Mouse (Mus musculus): ENCODE data around the gene Lcp1. TPM values are rescaled to one million over a fixed set of nuclear protein-coding genes. Genes with fewer than 3 reads are reported as not detected.

Lcp1 gene
- polyA plus RNA-seq, 1 experiment from 2014 or later, result 74.8 TPM

DNA sequence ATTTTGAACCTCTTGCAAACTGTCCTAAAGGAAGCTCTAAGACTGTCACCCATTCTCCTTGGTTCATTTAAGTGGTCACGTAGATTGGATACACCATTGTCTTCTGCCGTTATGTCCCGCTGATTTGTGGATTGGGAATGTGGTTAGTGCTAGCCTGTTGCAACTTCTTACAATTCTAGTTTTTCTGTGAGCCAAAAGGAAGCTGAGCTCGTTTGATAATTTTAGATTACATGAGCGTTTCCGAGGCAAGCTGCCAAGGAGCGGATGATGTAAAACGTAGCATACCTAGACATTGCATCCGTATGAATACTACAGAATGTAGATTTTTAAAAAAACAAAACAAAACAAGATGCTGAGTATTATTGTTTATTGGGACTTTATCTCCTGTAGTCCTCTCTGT, 17.3 kb downstream of the Lcp1 start:
- peaks cover 3% of the 10 kb centered on the region for H3K4me1 ChIP-seq (replicated peaks; ENCODE audit: control insufficient read depth, insufficient read depth, low read length)
- H3K36me3 ChIP-seq (ENCODE audit: control insufficient read depth, insufficient read depth, low read length), result no peaks in the 10 kb centered on the region
- WGBS, result 51% methylated on average over 9 of the region's 9 CpGs
- H3K9ac ChIP-seq (ENCODE audit: low read length), result no peak overlapping the region
- no peak overlapping the region for H3K4me2 ChIP-seq (ENCODE audit: low read depth, low read length)
- H3K27me3 ChIP-seq (ENCODE audit: control insufficient read depth, insufficient read depth, low read depth, low read length), result no peaks in the 10 kb centered on the region
- ATAC-seq (ENCODE audit: low read depth), result no peak
- H3K4me3 ChIP-seq (ENCODE audit: low read length), result no peak overlapping the region
- no peaks in the 10 kb centered on the region for H3K9me3 ChIP-seq (ENCODE audit: control insufficient read depth, low read length)
- no peak overlapping the region for H3K27ac ChIP-seq (ENCODE audit: low read length)

DNA sequence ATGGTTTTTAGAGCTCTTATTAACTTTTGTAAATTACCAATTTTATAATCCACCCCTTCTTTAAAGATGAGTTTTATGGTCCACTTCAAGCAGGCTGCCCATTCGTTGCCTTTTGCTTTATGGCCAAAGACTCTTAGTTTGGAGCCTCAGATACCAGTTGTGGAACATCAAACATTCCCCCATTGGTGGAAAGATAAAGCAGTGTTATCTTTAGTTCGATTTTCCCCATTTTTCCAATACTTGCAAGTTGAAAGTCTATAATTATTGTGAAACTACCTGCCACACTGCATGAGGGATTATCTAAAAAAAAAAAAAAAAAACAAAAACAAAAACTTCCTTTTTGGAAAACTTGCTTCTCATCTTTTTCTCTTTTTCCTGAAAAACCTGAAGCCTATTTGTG, 19.8 kb downstream of the Lcp1 start:
- ATAC-seq (ENCODE audit: low read depth), result no peak
- Histone ChIP-seq H3K27ac (ENCODE audit: low read length) (no peak overlapping the region), H3K9ac (ENCODE audit: low read length) (no peak overlapping the region), H3K4me2 (ENCODE audit: low read depth, low read length) (no peak overlapping the region), H3K36me3 (ENCODE audit: control insufficient read depth, insufficient read depth, low read length) (no peaks in the 10 kb centered on the region), H3K4me1 (replicated peaks; ENCODE audit: control insufficient read depth, insufficient read depth, low read length) (peaks cover 9% of the 10 kb centered on the region), H3K27me3 (ENCODE audit: control insufficient read depth, insufficient read depth, low read depth, low read length) (no peaks in the 10 kb centered on the region), H3K9me3 (ENCODE audit: control insufficient read depth, low read length) (no peaks in the 10 kb centered on the region), H3K4me3 (ENCODE audit: low read length) (no peak overlapping the region)
- 59% methylated on average over 2 of the region's 2 CpGs for WGBS

GRCm38 (mm10) chr14:75151146-75151545, 20.2 kb downstream of the Lcp1 start:
- Histone ChIP-seq H3K27me3 (ENCODE audit: control insufficient read depth, insufficient read depth, low read depth, low read length) (no peaks in the 10 kb centered on the region), H3K4me2 (ENCODE audit: low read depth, low read length) (no peak overlapping the region), H3K9ac (ENCODE audit: low read length) (no peak overlapping the region), H3K4me3 (ENCODE audit: low read length) (no peak overlapping the region), H3K27ac (ENCODE audit: low read length) (no peak overlapping the region), H3K36me3 (ENCODE audit: control insufficient read depth, insufficient read depth, low read length) (no peaks in the 10 kb centered on the region), H3K9me3 (ENCODE audit: control insufficient read depth, low read length) (no peaks in the 10 kb centered on the region), H3K4me1 (replicated peaks; ENCODE audit: control insufficient read depth, insufficient read depth, low read length) (peaks cover 9% of the 10 kb centered on the region)
- 26% methylated on average over 3 of the region's 3 CpGs for WGBS
- peak; percentile 95 for ATAC-seq (ENCODE audit: low read depth)

DNA sequence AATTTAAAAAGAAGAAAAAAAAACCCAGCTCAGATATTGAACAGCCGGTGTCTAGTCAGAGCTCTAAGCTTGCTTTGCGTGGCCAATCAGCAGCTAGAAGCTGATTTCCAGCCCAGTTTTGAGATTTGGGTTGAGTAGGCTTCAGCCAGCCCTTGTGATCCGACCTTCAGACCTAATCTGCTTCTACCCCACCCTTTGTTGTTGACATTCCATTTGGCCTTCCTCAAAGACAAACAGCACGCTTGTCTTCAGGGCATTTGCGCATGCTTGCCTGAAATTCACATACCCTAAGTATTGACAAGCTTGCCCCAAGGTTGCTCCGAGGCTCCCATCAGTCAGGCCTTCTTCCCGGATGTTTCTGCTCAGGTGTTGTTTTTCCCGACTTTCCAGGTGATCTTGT, 23.6 kb downstream of the Lcp1 start:
- no peaks in the 10 kb centered on the region for H3K9me3 ChIP-seq (ENCODE audit: control insufficient read depth, low read length)
- no peak overlapping the region for H3K4me2 ChIP-seq (ENCODE audit: low read depth, low read length)
- H3K4me1 ChIP-seq (replicated peaks; ENCODE audit: control insufficient read depth, insufficient read depth, low read length), result peaks cover 6% of the 10 kb centered on the region; the same call in 1 of the 2 replicates
- H3K4me3 ChIP-seq (ENCODE audit: low read length), result no peak overlapping the region
- H3K27me3 ChIP-seq (ENCODE audit: control insufficient read depth, insufficient read depth, low read depth, low read length), result no peaks in the 10 kb centered on the region
- H3K9ac ChIP-seq (ENCODE audit: low read length), result no peak overlapping the region
- ATAC-seq (ENCODE audit: low read depth), result no peak
- no peaks in the 10 kb centered on the region for H3K36me3 ChIP-seq (ENCODE audit: control insufficient read depth, insufficient read depth, low read length)
- no peak overlapping the region for H3K27ac ChIP-seq (ENCODE audit: low read length)
- WGBS, result 54% methylated on average over 8 of the region's 8 CpGs

DNA sequence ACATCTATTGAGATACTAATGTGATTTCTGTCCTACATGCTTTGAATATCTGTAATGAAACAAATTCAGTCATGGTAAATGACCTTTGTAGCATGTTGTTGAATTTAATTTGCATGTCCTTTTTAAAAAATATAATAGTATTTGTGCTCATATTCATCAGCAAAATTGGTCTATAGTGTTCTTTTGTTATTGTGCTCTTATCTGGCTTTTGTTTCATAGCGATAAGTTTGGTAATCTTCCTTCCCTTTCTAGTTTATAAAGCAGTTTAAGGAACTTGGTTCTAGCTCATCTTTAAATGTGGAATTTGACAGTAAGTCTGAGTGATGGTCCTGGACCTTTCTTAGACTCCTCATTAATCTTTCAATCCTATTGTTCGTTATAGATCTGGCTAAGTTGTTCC, 28.5 kb downstream of the Lcp1 start:
- no peaks in the 10 kb centered on the region for H3K36me3 ChIP-seq (ENCODE audit: control insufficient read depth, insufficient read depth, low read length)
- no peak overlapping the region for H3K4me3 ChIP-seq (ENCODE audit: low read length)
- no peaks in the 10 kb centered on the region for H3K9me3 ChIP-seq (ENCODE audit: control insufficient read depth, low read length)
- no peak overlapping the region for H3K27ac ChIP-seq (ENCODE audit: low read length)
- H3K4me1 ChIP-seq (replicated peaks; ENCODE audit: control insufficient read depth, insufficient read depth, low read length), result peaks cover 3% of the 10 kb centered on the region; the same call in 1 of the 2 replicates
- no peak overlapping the region for H3K4me2 ChIP-seq (ENCODE audit: low read depth, low read length)
- H3K27me3 ChIP-seq (ENCODE audit: control insufficient read depth, insufficient read depth, low read depth, low read length), result no peaks in the 10 kb centered on the region
- WGBS, result 86% methylated on average over 2 of the region's 2 CpGs
- no peak overlapping the region for H3K9ac ChIP-seq (ENCODE audit: low read length)
- ATAC-seq (ENCODE audit: low read depth), result no peak

DNA sequence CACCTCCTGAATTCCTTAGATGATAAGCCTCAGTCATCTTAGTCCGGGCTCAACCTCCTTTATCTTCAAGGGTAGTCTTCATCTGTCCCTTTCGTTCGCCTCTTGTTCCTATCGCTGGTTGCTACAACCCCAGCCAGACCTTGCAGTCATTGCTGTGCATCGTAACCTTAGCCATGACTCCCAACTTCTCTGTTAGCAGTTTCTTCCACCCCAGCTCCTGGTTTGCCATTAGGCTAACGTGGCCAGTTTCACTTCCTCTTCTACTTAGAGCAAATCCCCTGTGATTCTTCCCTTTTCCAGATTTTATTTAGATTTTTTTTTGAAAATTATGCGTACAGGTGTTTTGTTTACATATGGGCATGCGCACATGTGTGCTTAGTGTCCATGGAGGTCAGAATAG, 33.0 kb downstream of the Lcp1 start:
- no peaks in the 10 kb centered on the region for H3K9me3 ChIP-seq (ENCODE audit: control insufficient read depth, low read length)
- 0 out of 2 replicates have a peak, but pooled peaks cover 3% of the 10 kb centered on the region for H3K4me1 ChIP-seq (replicated peaks; ENCODE audit: control insufficient read depth, insufficient read depth, low read length)
- no peaks in the 10 kb centered on the region for H3K27me3 ChIP-seq (ENCODE audit: control insufficient read depth, insufficient read depth, low read depth, low read length)
- H3K27ac ChIP-seq (ENCODE audit: low read length), result no peak overlapping the region
- WGBS, result 88% methylated on average over 8 of the region's 8 CpGs
- no peaks in the 10 kb centered on the region for H3K36me3 ChIP-seq (ENCODE audit: control insufficient read depth, insufficient read depth, low read length)
- no peak overlapping the region for H3K9ac ChIP-seq (ENCODE audit: low read length)
- H3K4me2 ChIP-seq (ENCODE audit: low read depth, low read length), result no peak overlapping the region
- ATAC-seq (ENCODE audit: low read depth), result no peak
- H3K4me3 ChIP-seq (ENCODE audit: low read length), result no peak overlapping the region

DNA sequence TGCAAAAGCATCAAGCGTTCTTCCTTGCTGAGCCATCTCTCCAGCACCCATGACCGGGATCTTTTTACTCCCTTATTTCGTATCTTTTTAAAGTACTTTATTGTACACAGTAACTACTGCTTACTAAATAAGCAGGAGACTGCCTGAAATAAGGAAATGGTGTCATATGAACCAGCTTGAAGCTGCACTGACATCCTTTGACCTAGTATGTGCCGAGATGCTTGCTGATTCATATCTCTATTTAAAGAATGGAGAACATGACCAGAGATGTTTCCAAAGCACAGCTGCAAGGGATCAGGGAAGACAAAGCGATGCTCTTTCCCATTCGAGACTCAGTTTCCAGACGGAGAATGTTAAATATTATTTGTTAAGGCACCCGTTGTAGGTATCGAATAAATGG, 33.4 kb downstream of the Lcp1 start:
- H3K4me1 ChIP-seq (replicated peaks; ENCODE audit: control insufficient read depth, insufficient read depth, low read length), result 0 out of 2 replicates have a peak, but pooled peaks cover 3% of the 10 kb centered on the region
- H3K4me3 ChIP-seq (ENCODE audit: low read length), result no peak overlapping the region
- no peak overlapping the region for H3K9ac ChIP-seq (ENCODE audit: low read length)
- WGBS, result 88% methylated on average over 9 of the region's 9 CpGs
- no peaks in the 10 kb centered on the region for H3K27me3 ChIP-seq (ENCODE audit: control insufficient read depth, insufficient read depth, low read depth, low read length)
- H3K36me3 ChIP-seq (ENCODE audit: control insufficient read depth, insufficient read depth, low read length), result no peaks in the 10 kb centered on the region
- H3K9me3 ChIP-seq (ENCODE audit: control insufficient read depth, low read length), result no peaks in the 10 kb centered on the region
- no peak for ATAC-seq (ENCODE audit: low read depth)
- no peak overlapping the region for H3K27ac ChIP-seq (ENCODE audit: low read length)
- no peak overlapping the region for H3K4me2 ChIP-seq (ENCODE audit: low read depth, low read length)

GRCm38 (mm10) chr14:75165574-75166131, 34.8 kb downstream of the Lcp1 start:
- H3K4me1 ChIP-seq (replicated peaks; ENCODE audit: control insufficient read depth, insufficient read depth, low read length), result 0 out of 2 replicates have a peak, but pooled peaks cover 3% of the 10 kb centered on the region
- H3K27me3 ChIP-seq (ENCODE audit: control insufficient read depth, insufficient read depth, low read depth, low read length), result no peaks in the 10 kb centered on the region
- H3K9ac ChIP-seq (ENCODE audit: low read length), result no peak overlapping the region
- no peaks in the 10 kb centered on the region for H3K36me3 ChIP-seq (ENCODE audit: control insufficient read depth, insufficient read depth, low read length)
- H3K27ac ChIP-seq (ENCODE audit: low read length), result peak overlapping the region; percentile 30; the same call in 1 of the 2 replicates
- H3K9me3 ChIP-seq (ENCODE audit: control insufficient read depth, low read length), result no peaks in the 10 kb centered on the region
- ATAC-seq (ENCODE audit: low read depth), result no peak
- WGBS, result 50% methylated on average over 2 of the region's 2 CpGs
- H3K4me2 ChIP-seq (ENCODE audit: low read depth, low read length), result no peak overlapping the region
- no peak overlapping the region for H3K4me3 ChIP-seq (ENCODE audit: low read length)

GRCm38 (mm10) chr14:75168501-75168900, 37.6 kb downstream of the Lcp1 start:
- no peak overlapping the region for H3K9ac ChIP-seq (ENCODE audit: low read length)
- no peak for ATAC-seq (ENCODE audit: low read depth)
- H3K27me3 ChIP-seq (ENCODE audit: control insufficient read depth, insufficient read depth, low read depth, low read length), result no peaks in the 10 kb centered on the region
- 76% methylated on average over 3 of the region's 3 CpGs for WGBS
- no peaks in the 10 kb centered on the region for H3K36me3 ChIP-seq (ENCODE audit: control insufficient read depth, insufficient read depth, low read length)
- no peak overlapping the region for H3K27ac ChIP-seq (ENCODE audit: low read length)
- H3K4me2 ChIP-seq (ENCODE audit: low read depth, low read length), result no peak overlapping the region
- H3K9me3 ChIP-seq (ENCODE audit: control insufficient read depth, low read length), result no peaks in the 10 kb centered on the region
- no peak overlapping the region for H3K4me3 ChIP-seq (ENCODE audit: low read length)
- H3K4me1 ChIP-seq (replicated peaks; ENCODE audit: control insufficient read depth, insufficient read depth, low read length), result 0 out of 2 replicates have a peak, but pooled peaks cover 3% of the 10 kb centered on the region

DNA sequence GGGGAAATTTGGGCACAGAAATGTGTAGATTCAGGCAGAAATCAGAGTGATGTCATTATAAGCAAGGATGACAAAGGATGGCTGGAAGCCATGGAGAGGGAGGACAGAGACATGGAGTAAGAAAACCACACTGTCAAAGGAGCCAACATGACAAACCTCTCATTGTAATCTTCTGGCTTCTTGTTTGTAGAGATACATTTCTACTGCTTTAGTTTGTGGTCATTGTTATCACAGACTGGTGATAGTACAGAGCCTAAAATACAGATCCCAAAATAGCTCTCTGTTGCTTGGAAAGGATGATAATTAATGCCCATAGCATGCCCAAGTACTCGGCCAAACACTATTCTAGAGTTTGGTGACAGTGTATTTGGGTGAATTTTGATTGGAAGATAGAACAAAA, 39.6 kb downstream of the Lcp1 start:
- Histone ChIP-seq H3K4me3 (ENCODE audit: low read length) (no peak overlapping the region), H3K9me3 (ENCODE audit: control insufficient read depth, low read length) (no peaks in the 10 kb centered on the region), H3K27ac (ENCODE audit: low read length) (no peak overlapping the region), H3K4me1 (replicated peaks; ENCODE audit: control insufficient read depth, insufficient read depth, low read length) (peaks cover 6% of the 10 kb centered on the region; the same call in 1 of the 2 replicates), H3K27me3 (ENCODE audit: control insufficient read depth, insufficient read depth, low read depth, low read length) (no peaks in the 10 kb centered on the region), H3K9ac (ENCODE audit: low read length) (no peak overlapping the region), H3K4me2 (ENCODE audit: low read depth, low read length) (no peak overlapping the region), H3K36me3 (ENCODE audit: control insufficient read depth, insufficient read depth, low read length) (no peaks in the 10 kb centered on the region)
- no peak for ATAC-seq (ENCODE audit: low read depth)
- 81% methylated on average over 1 of the region's 1 CpGs for WGBS
